Mouse (Mus musculus) limb, embryonic 11.5 days (tissue): ENCODE measurements around the gene Pex11b. TPM values are rescaled to one million over a fixed set of nuclear protein-coding genes. Genes with fewer than 3 reads are reported as not detected.
"Not testable (repeated sequence)": the region's sequence is repeated elsewhere in the genome, so short reads cannot be mapped to it uniquely, and the experiment has no call there.

ENCODE experiments used
- ATAC-seq: fragments of 200-750 bp; cut with Nextera tagmentation; 2 replicates; pipeline ENCODE4 v1.8.0; 2017; ENCODE audit warnings: low read depth; ENCODE audit not compliant: insufficient number of reproducible peaks, low FRiP score, low TSS enrichment
- DNase-seq: peaks from one replicate; pipeline ENCODE4 v3.0.0-alpha.2; 2015; ENCODE audit warnings: low spot score
- H3K27ac ChIP-seq: fragments of 300-500 bp; sonication (generic); replicated peaks from 2 replicates; pipeline ENCODE4 v1.5.1; 2014; ENCODE audit warnings: low read depth, mild to moderate bottlenecking, low read length
- H3K27me3 ChIP-seq: fragments of 300-500 bp; sonication (generic); 2 replicates; pipeline ENCODE4 v1.6.1; 2014; ENCODE audit warnings: mild to moderate bottlenecking, low read length, mixed read lengths; ENCODE audit not compliant: control insufficient read depth, insufficient read depth
- H3K36me3 ChIP-seq: fragments of 300-500 bp; sonication (generic); 2 replicates; pipeline ENCODE4 v1.6.1; 2014; ENCODE audit warnings: mild to moderate bottlenecking, low read length, moderate library complexity, mixed read lengths; ENCODE audit not compliant: control insufficient read depth, insufficient read depth
- H3K4me1 ChIP-seq: fragments of 300-500 bp; sonication (generic); 2 replicates; pipeline ENCODE4 v1.6.1; 2014; ENCODE audit warnings: low read length, mixed read lengths; ENCODE audit not compliant: control insufficient read depth, insufficient read depth
- H3K4me2 ChIP-seq: fragments of 300-500 bp; sonication (generic); 2 replicates; pipeline ENCODE4 v1.6.1; 2014; ENCODE audit warnings: low read depth, mild to moderate bottlenecking, moderate library complexity; ENCODE audit not compliant: severe bottlenecking
- H3K4me3 ChIP-seq: fragments of 300-500 bp; sonication (generic); 2 replicates; pipeline ENCODE4 v1.5.1; 2014; ENCODE audit warnings: low read depth, low read length
- H3K9ac ChIP-seq: fragments of 300-500 bp; sonication (generic); 2 replicates; pipeline ENCODE4 v1.6.1; 2014; ENCODE audit warnings: mild to moderate bottlenecking, low read length
- H3K9me3 ChIP-seq: fragments of 300-500 bp; sonication (generic); 2 replicates; pipeline ENCODE4 v1.6.1; 2016; ENCODE audit warnings: low read length; ENCODE audit not compliant: control insufficient read depth
- WGBS: fragments of 180-500 bp; shearing (Covaris S2); extraction: QIAGEN DNeasy Blood & Tissue Kit; methylation state at CpG from one replicate; pipeline ENCODE4 v1.1.7; 2014; 5-methylcytosine and 5-hydroxymethylcytosine counted together
- polyA plus RNA-seq: library from polyadenylated mRNA; unstranded; fragments of >200 nt; fragmentation: Nextera tagmentation; extraction: Ambion mirVana; gene quantifications from 2 replicates; pipeline ENCODE4 v1.2.1, GENCODE M21; 2014

Gene Pex11b
- polyA plus RNA-seq, 1 experiment from 2014 or later = 48.4 TPM

DNA sequence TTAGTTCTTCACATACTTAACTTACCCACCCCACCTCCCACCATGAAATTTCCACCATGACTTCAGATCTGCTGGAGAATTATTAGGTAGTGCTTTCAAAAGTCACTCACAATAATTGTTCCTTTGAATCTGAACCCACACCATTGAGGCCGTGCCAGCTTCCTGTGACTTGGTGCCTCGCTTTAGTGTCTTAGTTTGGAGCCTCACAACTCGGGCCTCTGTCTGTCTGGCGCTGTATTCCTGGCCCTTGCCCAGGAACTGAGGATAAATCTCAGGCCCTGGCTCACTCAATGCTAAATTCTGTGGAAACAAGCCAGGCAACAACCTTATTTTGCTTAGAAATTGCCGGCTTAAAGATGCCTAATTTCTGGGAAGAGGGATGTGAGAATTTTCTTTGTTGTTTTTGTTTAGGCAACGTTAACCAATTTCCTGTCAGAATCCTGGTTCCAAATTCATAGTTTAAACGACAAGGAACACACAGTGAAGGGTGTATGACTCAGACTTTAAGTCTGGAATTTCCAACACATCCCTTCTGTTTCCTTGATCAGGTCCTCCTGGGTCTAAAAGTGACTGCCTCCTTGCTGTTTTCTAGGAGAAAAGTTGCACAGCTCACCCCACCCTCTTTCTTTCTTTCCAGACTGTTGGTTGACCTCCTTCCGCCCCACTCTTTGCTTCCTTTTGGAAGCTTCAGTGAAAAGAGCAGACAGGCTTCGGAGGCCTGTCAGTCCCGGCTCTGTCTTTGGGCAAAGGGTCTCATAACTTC lies 33.1 kb upstream of the Pex11b start:
- H3K4me3 ChIP-seq = peak overlapping the region; percentile 75
- peak overlapping the region; percentile 73 for H3K4me2 ChIP-seq
- no peaks in the 10 kb centered on the region for H3K36me3 ChIP-seq
- DNase-seq (no peak), ATAC-seq (no peak)
- H3K27me3 ChIP-seq = no peaks in the 10 kb centered on the region
- H3K9me3 ChIP-seq = no peaks in the 10 kb centered on the region
- H3K27ac ChIP-seq = no peak overlapping the region; the same call in 1 of the 2 replicates
- 43% methylated on average over 10 of the region's 10 CpGs for WGBS
- peaks cover 15% of the 10 kb centered on the region; the same call in 1 of the 2 replicates for H3K4me1 ChIP-seq
- peak overlapping the region; percentile 83 for H3K9ac ChIP-seq

DNA sequence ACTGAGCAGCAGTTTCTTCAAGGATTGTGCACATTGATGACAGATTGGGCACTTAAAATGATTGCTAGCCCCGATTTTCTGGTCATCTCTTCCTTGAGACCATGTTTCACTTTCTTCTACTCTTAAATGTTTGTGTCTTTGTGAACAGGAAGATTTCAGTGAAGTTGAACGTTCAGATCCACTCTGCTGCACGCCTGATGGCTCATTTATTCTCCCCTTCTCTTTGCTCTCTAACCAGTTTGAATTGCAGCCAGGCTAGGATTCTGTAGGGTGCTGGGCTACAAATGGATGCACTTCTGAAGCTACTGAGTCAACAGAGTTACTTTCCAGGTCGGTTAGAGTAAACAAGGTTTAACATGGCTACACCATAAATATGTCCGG lies 32.5 kb upstream of the Pex11b start:
- Histone ChIP-seq H3K27me3 (no peaks in the 10 kb centered on the region), H3K27ac (no peak overlapping the region; the same call in 1 of the 2 replicates), H3K4me1 (peaks cover 14% of the 10 kb centered on the region; the same call in 1 of the 2 replicates), H3K36me3 (no peaks in the 10 kb centered on the region), H3K9me3 (no peaks in the 10 kb centered on the region), H3K4me3 (no peak overlapping the region; the same call in 1 of the 2 replicates), H3K4me2 (peak overlapping the region; percentile 73), H3K9ac (peak overlapping the region; percentile 83)
- DNase-seq (no peak), ATAC-seq (no peak)
- WGBS = 48% methylated on average over 5 of the region's 5 CpGs

DNA sequence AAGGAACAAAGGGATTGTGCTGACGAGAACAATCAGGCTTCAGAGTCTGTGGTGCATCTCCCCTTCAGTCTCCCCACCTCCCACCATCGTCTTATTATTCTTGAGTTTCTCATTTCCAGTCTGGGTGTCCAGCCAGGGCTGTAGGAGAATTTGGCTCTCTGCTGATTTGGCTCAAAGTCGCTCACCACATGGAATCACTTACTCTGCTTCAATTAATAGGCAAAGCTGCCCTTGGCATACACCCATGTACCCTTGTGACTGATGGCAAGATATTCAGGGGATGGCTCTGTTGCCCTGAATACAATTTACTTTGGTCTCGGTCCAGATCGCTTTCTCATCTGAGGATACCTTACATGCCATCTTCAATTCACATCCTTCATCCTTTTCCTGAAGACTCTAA lies 31.9 kb upstream of the Pex11b start:
- H3K4me1 ChIP-seq = peaks cover 14% of the 10 kb centered on the region; the same call in 1 of the 2 replicates
- no peak overlapping the region for H3K27ac ChIP-seq
- no peaks in the 10 kb centered on the region for H3K36me3 ChIP-seq
- 0 out of 2 replicates have a peak overlapping the region, but pooled peaks have one; percentile 23 for H3K9ac ChIP-seq
- no peak overlapping the region for H3K4me2 ChIP-seq
- H3K4me3 ChIP-seq = no peak overlapping the region
- no peak for DNase-seq
- no peaks in the 10 kb centered on the region for H3K27me3 ChIP-seq
- no peak for ATAC-seq
- 67% methylated on average over 5 of the region's 5 CpGs for WGBS
- H3K9me3 ChIP-seq = no peaks in the 10 kb centered on the region

DNA sequence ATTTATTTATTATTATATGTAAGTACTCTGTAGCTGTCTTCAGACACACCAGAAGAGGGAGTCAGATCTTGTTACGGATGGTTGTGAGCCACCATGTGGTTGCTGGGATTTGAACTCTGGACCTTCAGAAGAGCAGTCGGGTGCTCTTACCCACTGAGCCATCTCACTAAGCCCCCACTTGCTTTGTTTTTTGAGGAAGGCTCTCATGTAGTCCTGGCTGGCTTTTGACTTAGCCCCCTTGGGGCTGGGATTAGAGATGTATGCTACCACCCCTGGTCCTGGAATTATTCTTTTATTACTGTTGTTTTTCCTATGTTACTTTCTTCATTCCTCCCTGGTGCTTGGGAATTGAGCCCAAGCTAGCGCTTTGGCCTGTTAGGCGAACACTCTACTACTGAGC lies 29.2 kb upstream of the Pex11b start:
- not testable (repeated sequence) for H3K4me1 ChIP-seq, H3K9me3 ChIP-seq, H3K36me3 ChIP-seq, H3K4me3 ChIP-seq, ATAC-seq, H3K27ac ChIP-seq, H3K27me3 ChIP-seq, DNase-seq, H3K9ac ChIP-seq, H3K4me2 ChIP-seq
- 89% methylated on average over 3 of the region's 4 CpGs for WGBS

DNA sequence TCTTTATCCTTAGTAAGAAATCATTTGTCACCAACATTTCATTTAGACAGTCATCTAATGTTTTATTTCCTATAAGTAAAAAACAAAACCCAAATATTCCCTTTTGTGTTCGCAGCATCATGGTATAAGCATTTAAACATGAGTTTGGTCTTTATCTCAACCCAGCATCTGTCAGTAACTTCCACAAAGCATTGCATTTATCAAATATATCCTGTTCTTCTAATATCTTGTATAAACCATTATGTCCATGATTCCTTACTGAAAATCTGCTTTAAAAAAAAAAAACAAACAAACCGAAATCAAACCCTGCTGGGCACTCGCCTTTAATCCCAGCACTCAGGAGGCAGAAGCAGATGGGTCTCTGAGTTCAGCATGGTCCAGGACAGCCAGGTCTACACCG lies 28.6 kb upstream of the Pex11b start:
- H3K9me3 ChIP-seq = no peaks in the 10 kb centered on the region; the same call in 1 of the 2 replicates
- H3K36me3 ChIP-seq = no peaks in the 10 kb centered on the region
- no peak overlapping the region for H3K4me2 ChIP-seq
- H3K4me3 ChIP-seq = no peak overlapping the region
- 88% methylated on average over 4 of the region's 4 CpGs for WGBS
- H3K4me1 ChIP-seq = peaks cover 8% of the 10 kb centered on the region; the same call in 1 of the 2 replicates
- no peak overlapping the region for H3K9ac ChIP-seq
- no peak overlapping the region for H3K27ac ChIP-seq
- ATAC-seq (no peak), DNase-seq (no peak)
- H3K27me3 ChIP-seq = no peaks in the 10 kb centered on the region

DNA sequence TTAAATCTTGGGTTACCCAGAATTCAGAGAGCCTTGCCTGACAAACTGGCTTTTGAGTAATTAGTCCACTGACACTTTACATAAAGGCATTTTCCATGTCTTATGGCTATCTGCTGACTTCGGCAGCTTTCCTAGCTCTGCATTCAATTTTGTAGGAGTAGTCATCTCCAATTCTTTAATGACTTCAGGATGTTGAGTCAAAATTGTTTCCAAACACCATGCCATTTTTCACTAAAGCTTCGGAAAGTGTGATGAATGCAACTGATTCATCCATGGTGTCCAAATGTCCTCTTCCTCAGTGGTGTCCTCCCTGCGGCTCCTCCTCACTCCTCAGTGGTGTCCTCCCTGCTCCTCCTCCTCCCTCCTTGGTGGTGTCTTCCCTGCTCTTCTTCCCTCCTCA lies 17.2 kb upstream of the Pex11b start:
- H3K36me3 ChIP-seq = peaks cover 12% of the 10 kb centered on the region; the same call in 1 of the 2 replicates
- 90% methylated on average over 3 of the region's 3 CpGs for WGBS
- H3K9ac ChIP-seq = no peak overlapping the region
- DNase-seq (no peak), ATAC-seq (no peak)
- H3K27ac ChIP-seq = no peak overlapping the region
- no peaks in the 10 kb centered on the region for H3K9me3 ChIP-seq
- no peak overlapping the region for H3K4me2 ChIP-seq
- no peaks in the 10 kb centered on the region for H3K27me3 ChIP-seq
- H3K4me1 ChIP-seq = no peaks in the 10 kb centered on the region
- no peak overlapping the region for H3K4me3 ChIP-seq

DNA sequence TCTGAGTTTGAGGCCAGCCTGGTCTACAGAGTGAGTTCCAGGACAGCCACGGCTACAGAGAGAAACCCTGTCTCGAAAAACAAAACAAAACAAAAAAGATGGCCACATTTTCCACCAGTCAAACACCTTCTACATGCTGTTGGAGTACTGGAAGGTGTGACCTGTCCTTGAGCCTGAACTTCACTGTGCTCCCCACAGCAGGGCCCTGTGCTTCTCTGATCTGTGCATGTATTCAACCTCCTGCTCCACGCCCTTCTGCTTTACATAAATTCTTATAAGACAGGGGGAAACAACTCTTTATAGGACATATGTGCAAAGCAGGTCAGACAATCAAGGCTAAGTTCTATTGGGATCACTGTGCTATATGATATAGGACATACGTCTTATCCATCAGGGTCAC lies 12.0 kb upstream of the Pex11b start:
- WGBS = 89% methylated on average over 4 of the region's 4 CpGs
- peaks cover 13% of the 10 kb centered on the region for H3K36me3 ChIP-seq
- no peak overlapping the region for H3K9ac ChIP-seq
- no peak overlapping the region for H3K4me2 ChIP-seq
- H3K4me3 ChIP-seq = no peak overlapping the region
- no peaks in the 10 kb centered on the region for H3K4me1 ChIP-seq
- DNase-seq = no peak
- ATAC-seq = no peak
- no peak overlapping the region for H3K27ac ChIP-seq
- H3K9me3 ChIP-seq = no peaks in the 10 kb centered on the region
- H3K27me3 ChIP-seq = no peaks in the 10 kb centered on the region

DNA sequence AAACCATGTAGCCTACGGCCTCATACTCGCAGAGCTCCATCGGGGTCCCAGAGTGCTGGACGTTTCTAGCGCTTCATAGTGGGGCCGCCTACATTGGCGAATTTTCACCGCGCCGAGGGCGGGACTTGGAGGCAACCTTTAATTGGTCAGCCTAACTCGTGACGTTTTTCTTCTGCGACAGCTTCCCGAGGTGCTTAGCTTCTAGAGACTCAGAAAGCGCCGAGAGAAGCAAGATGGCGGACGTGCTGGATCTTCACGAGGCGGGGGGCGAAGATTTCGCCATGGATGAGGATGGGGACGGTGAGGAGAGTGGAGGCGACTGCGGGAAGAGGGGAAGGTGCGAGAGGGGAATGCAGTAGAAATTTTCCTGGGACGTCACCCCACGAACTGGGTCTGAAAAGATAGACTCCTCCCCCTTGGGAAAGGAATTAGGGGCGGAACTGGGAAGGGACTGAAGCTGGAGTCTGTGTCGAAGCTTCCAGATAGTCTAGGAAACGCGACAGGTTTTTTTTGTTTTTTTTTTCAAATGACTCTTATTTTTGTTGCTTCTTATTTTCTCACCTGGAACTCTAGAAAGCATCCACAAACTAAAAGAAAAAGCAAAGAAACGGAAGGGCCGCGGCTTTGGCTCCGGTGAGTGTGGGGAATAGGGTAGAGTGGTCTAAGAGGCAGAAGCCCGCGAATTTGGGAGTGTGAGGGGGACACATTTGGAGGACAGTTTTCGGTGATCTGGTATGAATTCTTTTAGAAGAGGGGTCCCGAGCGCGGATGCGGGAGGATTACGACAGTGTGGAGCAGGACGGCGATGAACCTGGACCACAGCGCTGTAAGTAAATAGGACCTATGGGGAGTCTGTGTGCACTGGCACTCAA lies 5.2 kb upstream of the Pex11b start, which contains the start of gene Rbm8a:
Rbm8a (plus strand) TSS at position 205 of the 872 bp plus-strand sequence.
- peak; percentile 98 for DNase-seq
- Histone ChIP-seq H3K27ac (no peak within 1 kb of the TSS), H3K4me3 (peak within 1 kb of the TSS; percentile 74), H3K9me3 (peaks cover 2% of the 10 kb centered on the region; the same call in 1 of the 2 replicates), H3K4me1 (peaks cover 8% of the 10 kb centered on the region; the same call in 1 of the 2 replicates), H3K27me3 (no peaks in the 10 kb centered on the region), H3K9ac (peak within 1 kb of the TSS; percentile 77), H3K36me3 (peaks cover 7% of the 10 kb centered on the region; the same call in 1 of the 2 replicates), H3K4me2 (peak within 1 kb of the TSS; percentile 62)
- WGBS = 1% methylated on average over 48 of the region's 48 CpGs
- ATAC-seq = peak; percentile 91
